Mouse (Mus musculus): ENCODE measurements around the gene Ctnnd2. TPM values are rescaled to one million over a fixed set of nuclear protein-coding genes. Genes with fewer than 3 reads are reported as not detected.

Gene Ctnnd2
- polyA plus RNA-seq, 1 experiment from 2014 or later: 1.0 TPM

DNA sequence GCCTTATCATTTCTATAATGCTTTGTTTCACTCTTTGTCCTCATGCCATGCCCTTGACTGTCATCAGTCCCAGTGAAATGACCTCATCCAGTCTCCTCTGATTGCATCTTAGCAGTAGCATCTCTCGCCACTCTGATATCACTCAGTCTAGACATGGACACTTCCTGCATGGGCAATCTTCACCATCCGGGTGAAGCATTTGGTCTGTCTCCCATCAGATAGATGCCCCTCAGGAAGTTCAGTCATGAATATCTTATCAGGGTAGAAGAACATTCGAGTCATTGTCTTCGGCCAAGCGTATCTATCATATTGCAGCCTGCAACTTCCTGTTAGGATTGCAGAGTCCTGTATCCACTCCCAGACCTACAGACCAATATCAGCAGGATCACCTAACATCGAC, 523.5 kb downstream of the Ctnnd2 start:
- TF ChIP-seq CTCF (IDR thresholded peaks at IDR 0.05; ENCODE audit: low read depth): no peak
- Histone ChIP-seq H3K27me3 (replicated peaks; ENCODE audit: control insufficient read depth, insufficient read depth, low read length) (no peaks in the 10 kb centered on the region), H3K4me2 (replicated peaks; ENCODE audit: low read depth) (no peak overlapping the region), H3K4me3 (ENCODE audit: low read depth, low read length) (no peak overlapping the region), H3K9ac (ENCODE audit: low read depth, low read length) (no peak overlapping the region), H3K36me3 (ENCODE audit: control insufficient read depth, insufficient read depth) (no peaks in the 10 kb centered on the region), H3K27ac (ENCODE audit: low read depth, low read length) (no peak overlapping the region), H3K9me3 (ENCODE audit: control insufficient read depth) (no peaks in the 10 kb centered on the region), H3K4me1 (replicated peaks; ENCODE audit: control insufficient read depth, insufficient read depth, low read length) (no peaks in the 10 kb centered on the region)
- ATAC-seq: no peak
- 83% methylated on average over 6 of the region's 6 CpGs for WGBS

GRCm38 (mm10) chr15:30697356-30697755, 525.0 kb downstream of the Ctnnd2 start:
- Histone ChIP-seq H3K4me2 (replicated peaks; ENCODE audit: low read depth) (no peak overlapping the region), H3K27ac (ENCODE audit: low read depth, low read length) (no peak overlapping the region), H3K9ac (ENCODE audit: low read depth, low read length) (no peak overlapping the region), H3K4me1 (replicated peaks; ENCODE audit: control insufficient read depth, insufficient read depth, low read length) (no peaks in the 10 kb centered on the region), H3K36me3 (ENCODE audit: control insufficient read depth, insufficient read depth) (no peaks in the 10 kb centered on the region), H3K27me3 (replicated peaks; ENCODE audit: control insufficient read depth, insufficient read depth, low read length) (no peaks in the 10 kb centered on the region), H3K4me3 (ENCODE audit: low read depth, low read length) (no peak overlapping the region), H3K9me3 (ENCODE audit: control insufficient read depth) (no peaks in the 10 kb centered on the region)
- TF ChIP-seq CTCF (IDR thresholded peaks at IDR 0.05; ENCODE audit: low read depth): no peak
- no peak for ATAC-seq
- 78% methylated on average over 5 of the region's 5 CpGs for WGBS

GRCm38 (mm10) chr15:30700762-30701161, 528.4 kb downstream of the Ctnnd2 start:
- Histone ChIP-seq H3K4me1 (replicated peaks; ENCODE audit: control insufficient read depth, insufficient read depth, low read length) (no peaks in the 10 kb centered on the region), H3K4me2 (replicated peaks; ENCODE audit: low read depth) (no peak overlapping the region), H3K4me3 (ENCODE audit: low read depth, low read length) (no peak overlapping the region), H3K27ac (ENCODE audit: low read depth, low read length) (no peak overlapping the region), H3K27me3 (replicated peaks; ENCODE audit: control insufficient read depth, insufficient read depth, low read length) (no peaks in the 10 kb centered on the region), H3K36me3 (ENCODE audit: control insufficient read depth, insufficient read depth) (no peaks in the 10 kb centered on the region), H3K9ac (ENCODE audit: low read depth, low read length) (no peak overlapping the region), H3K9me3 (ENCODE audit: control insufficient read depth) (no peaks in the 10 kb centered on the region)
- no peak for TF ChIP-seq CTCF (IDR thresholded peaks at IDR 0.05; ENCODE audit: low read depth)
- WGBS: 81% methylated on average over 6 of the region's 6 CpGs
- no peak for ATAC-seq

DNA sequence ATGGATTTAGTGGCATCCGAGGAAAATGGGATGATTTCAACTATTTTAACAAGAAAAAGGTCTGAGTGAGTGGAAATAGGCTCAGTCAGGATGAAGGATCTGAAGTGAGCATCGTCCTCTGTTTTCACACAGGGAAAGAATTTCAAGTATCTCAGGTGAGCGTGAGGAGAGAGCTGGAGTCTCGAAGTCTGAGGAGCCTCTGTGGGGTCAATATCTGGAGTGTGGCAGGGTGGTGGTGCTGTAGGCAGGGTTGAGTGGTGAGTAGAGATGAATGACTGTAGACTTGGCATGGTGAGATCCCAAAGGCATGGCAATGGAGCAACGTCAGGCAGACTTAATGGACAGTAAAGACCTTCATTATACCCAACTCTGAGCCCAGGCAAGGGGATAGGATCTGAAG, 529.2 kb downstream of the Ctnnd2 start:
- no peak overlapping the region for H3K4me2 ChIP-seq (replicated peaks; ENCODE audit: low read depth)
- no peak for ATAC-seq
- H3K27me3 ChIP-seq (replicated peaks; ENCODE audit: control insufficient read depth, insufficient read depth, low read length): no peaks in the 10 kb centered on the region
- TF ChIP-seq CTCF (IDR thresholded peaks at IDR 0.05; ENCODE audit: low read depth): no peak
- H3K4me3 ChIP-seq (ENCODE audit: low read depth, low read length): no peak overlapping the region
- no peaks in the 10 kb centered on the region for H3K9me3 ChIP-seq (ENCODE audit: control insufficient read depth)
- no peaks in the 10 kb centered on the region for H3K4me1 ChIP-seq (replicated peaks; ENCODE audit: control insufficient read depth, insufficient read depth, low read length)
- 81% methylated on average over 5 of the region's 5 CpGs for WGBS
- H3K27ac ChIP-seq (ENCODE audit: low read depth, low read length): no peak overlapping the region
- H3K36me3 ChIP-seq (ENCODE audit: control insufficient read depth, insufficient read depth): no peaks in the 10 kb centered on the region
- H3K9ac ChIP-seq (ENCODE audit: low read depth, low read length): no peak overlapping the region

DNA sequence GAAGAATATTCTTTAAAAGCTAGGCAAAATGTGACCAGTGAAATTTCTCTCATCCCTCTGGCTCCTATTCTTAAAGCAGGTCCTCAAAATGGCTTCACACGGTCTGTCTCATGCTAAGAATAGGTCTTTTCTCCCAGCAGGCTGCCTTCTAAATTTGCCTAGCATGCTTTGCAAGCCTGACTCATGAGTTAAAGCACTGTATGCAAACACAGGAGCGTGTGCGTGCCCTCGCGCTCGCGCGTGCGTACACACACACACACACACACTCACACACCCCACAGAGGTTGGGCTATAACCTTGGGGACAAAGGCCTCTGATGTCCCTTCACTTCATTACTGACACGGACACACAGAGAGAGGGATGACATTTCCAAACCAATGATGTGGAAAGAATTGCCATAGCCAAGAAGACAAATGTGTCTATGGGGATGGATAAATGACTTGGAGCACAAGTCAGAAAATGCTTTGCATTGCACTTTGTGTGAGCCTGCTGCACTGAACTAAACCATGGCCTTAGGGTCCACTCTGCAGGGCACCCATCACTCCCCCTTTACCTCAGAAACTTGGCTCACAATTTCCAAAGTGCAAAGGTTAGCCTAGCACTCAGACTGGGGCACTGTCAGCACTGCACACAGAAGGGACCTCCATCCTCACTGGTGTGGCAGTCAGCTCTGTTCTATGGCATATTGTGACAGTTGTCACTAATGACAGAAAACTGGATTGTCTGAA, 536.8 kb downstream of the Ctnnd2 start:
- 73% methylated on average over 10 of the region's 10 CpGs for WGBS
- ATAC-seq: peak; percentile 77

DNA sequence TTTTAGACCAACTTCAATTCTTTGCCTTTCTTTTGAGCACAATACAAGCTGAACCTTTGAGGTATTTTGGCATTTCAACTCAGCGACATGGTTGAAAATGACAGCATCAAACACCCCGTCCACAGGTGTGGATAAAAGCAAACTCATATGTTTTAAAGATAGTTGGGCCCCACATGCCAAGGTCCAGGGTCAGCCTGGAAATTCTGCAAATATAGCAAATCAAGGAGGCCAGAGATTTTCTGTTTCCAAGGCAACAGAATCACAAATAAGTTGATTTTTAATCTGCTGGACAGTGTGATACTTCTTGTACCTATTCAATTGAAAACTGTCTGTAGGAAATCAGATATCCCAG, 537.3 kb downstream of the Ctnnd2 start:
- Histone ChIP-seq H3K36me3 (ENCODE audit: control insufficient read depth, insufficient read depth) (no peaks in the 10 kb centered on the region), H3K4me1 (replicated peaks; ENCODE audit: control insufficient read depth, insufficient read depth, low read length) (no peaks in the 10 kb centered on the region), H3K4me3 (ENCODE audit: low read depth, low read length) (no peak overlapping the region), H3K27me3 (replicated peaks; ENCODE audit: control insufficient read depth, insufficient read depth, low read length) (no peaks in the 10 kb centered on the region), H3K9ac (ENCODE audit: low read depth, low read length) (no peak overlapping the region), H3K9me3 (ENCODE audit: control insufficient read depth) (no peaks in the 10 kb centered on the region), H3K27ac (ENCODE audit: low read depth, low read length) (no peak overlapping the region), H3K4me2 (replicated peaks; ENCODE audit: low read depth) (no peak overlapping the region)
- 62% methylated on average over 2 of the region's 2 CpGs for WGBS
- TF ChIP-seq CTCF (IDR thresholded peaks at IDR 0.05; ENCODE audit: low read depth): no peak
- peak; percentile 74; the same call in 1 of the 2 replicates for ATAC-seq

More for the DNA sequence above, 536.8 kb downstream of the Ctnnd2 start:
- no peaks in the 10 kb centered on the region for H3K9me3 ChIP-seq (ENCODE audit: control insufficient read depth)
- H3K36me3 ChIP-seq (ENCODE audit: control insufficient read depth, insufficient read depth): no peaks in the 10 kb centered on the region
- no peak overlapping the region for H3K4me3 ChIP-seq (ENCODE audit: low read depth, low read length)
- H3K27ac ChIP-seq (ENCODE audit: low read depth, low read length): no peak overlapping the region
- TF ChIP-seq CTCF (IDR thresholded peaks at IDR 0.05; ENCODE audit: low read depth): no peak
- no peak overlapping the region for H3K9ac ChIP-seq (ENCODE audit: low read depth, low read length)
- no peaks in the 10 kb centered on the region for H3K27me3 ChIP-seq (replicated peaks; ENCODE audit: control insufficient read depth, insufficient read depth, low read length)
- H3K4me2 ChIP-seq (replicated peaks; ENCODE audit: low read depth): 0 out of 2 replicates have a peak overlapping the region, but pooled peaks have one; percentile 21
- no peaks in the 10 kb centered on the region for H3K4me1 ChIP-seq (replicated peaks; ENCODE audit: control insufficient read depth, insufficient read depth, low read length)

Data from intestine, postnatal 0 days (tissue).